Mouse (Mus musculus): Measurements from ENCODE around the gene Rbm26.

Rbm26 gene

DNA sequence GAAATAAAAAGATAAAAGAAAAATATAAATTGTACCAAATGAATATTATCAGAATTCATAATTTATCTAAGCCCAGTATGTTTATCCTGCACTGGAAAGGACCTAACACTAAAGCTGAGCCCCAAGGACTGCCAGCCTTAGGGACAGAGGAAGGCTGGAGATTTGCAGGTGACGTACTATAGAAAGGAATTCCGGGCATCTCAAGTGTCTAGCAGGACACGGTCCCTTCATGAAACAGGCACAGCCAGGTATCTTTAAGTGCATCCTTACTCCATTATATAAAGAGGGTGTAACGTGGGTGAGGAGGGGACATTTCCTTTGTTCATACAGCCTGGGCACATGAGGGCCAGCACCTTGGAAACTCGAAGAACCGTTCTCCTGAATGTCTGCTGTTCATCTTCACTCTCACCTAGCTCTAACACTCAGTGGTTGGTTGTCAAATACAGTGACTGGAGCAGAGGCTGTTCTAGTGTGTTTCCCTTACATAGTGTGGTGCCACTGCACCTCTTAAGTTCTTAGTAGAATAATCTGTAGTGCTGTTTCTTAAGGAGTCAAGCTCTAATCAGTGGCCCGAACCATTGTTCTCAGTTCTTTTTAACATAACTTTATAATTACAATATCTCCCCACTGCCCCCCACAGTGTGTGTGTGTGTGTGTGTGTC, 91.7 kb downstream of the Rbm26 start:
- DNase-seq (ENCODE audit: low spot score) = no peak

GRCm38 (mm10) chr14:105084757-105085330, 92.3 kb downstream of the Rbm26 start:
- no peak for DNase-seq (ENCODE audit: low spot score)

GRCm38 (mm10) chr14:105084106-105084505, 93.0 kb downstream of the Rbm26 start:
- DNase-seq (ENCODE audit: low spot score) = no peak

DNA sequence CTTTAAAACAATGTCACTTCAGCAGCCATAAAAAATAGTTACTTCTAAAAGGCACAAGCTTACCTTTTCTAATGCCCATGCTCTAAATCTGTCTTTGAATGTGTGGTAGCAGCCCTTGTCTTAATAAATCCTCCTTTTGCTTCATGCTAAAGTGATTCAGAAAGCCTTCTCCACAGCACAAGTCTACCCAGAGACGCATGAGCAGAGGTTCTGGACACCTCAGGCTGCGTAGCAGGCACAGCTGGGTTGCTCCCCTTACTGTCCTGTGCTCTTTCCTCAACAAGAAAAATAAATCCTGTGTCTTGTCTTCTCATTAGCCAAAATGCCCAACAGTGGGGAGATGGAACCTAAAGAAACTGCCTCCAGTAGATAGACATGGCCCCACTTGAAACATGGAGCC, 102.4 kb downstream of the Rbm26 start:
- DNase-seq (ENCODE audit: low spot score) = no peak

GRCm38 (mm10) chr14:105074376-105074775, 102.8 kb downstream of the Rbm26 start:
- DNase-seq (ENCODE audit: low spot score) = no peak

GRCm38 (mm10) chr14:105071010-105071509, 106.1 kb downstream of the Rbm26 start:
- no peak for DNase-seq (ENCODE audit: low spot score)

GRCm38 (mm10) chr14:105070258-105071009, 106.7 kb downstream of the Rbm26 start:
- no peak for DNase-seq (ENCODE audit: low spot score)

- no peak for DNase-seq (ENCODE audit: low spot score)
These were observed 109.1 kb downstream of the Rbm26 start for GRCm38 (mm10) chr14:105068060-105068459.

DNA sequence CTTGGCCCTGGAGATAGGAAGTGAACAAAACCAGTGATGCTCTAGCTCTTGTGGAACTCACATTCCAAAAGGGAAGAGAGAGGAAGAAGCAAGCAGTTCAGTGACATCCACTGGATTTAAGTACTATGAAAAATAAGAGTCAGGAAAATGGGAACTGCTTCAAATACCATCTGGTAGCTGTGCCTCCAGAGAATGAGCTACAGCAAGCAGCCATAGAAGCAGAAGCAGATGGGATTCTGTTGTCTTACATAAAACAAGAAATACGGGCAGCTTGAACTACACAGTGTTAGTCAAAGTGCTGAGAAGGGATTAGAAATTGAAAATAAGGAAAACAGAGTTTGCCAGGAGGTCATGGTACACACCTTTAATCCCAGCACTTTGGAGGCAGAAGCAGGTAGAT, 112.9 kb downstream of the Rbm26 start:
- no peak for DNase-seq (ENCODE audit: low spot score)

- DNase-seq (ENCODE audit: low spot score) = no peak
These were observed 115.9 kb downstream of the Rbm26 start for GRCm38 (mm10) chr14:105061230-105061629.

GRCm38 (mm10) chr14:105057934-105058333, 119.2 kb downstream of the Rbm26 start:
- no peak for DNase-seq (ENCODE audit: low spot score)
